Mouse (Mus musculus): ENCODE measurements around the gene Mcm3. TPM values are rescaled to one million over a fixed set of nuclear protein-coding genes. Genes with fewer than 3 reads are reported as not detected.
A peak's percentile ranks its signal among the peaks of the same experiment; 100 is the strongest.

The Mcm3 gene
- polyA plus RNA-seq (2014; fragmentation: Nextera tagmentation; extraction: Ambion mirVana): 140 TPM in 2 replicates

DNA sequence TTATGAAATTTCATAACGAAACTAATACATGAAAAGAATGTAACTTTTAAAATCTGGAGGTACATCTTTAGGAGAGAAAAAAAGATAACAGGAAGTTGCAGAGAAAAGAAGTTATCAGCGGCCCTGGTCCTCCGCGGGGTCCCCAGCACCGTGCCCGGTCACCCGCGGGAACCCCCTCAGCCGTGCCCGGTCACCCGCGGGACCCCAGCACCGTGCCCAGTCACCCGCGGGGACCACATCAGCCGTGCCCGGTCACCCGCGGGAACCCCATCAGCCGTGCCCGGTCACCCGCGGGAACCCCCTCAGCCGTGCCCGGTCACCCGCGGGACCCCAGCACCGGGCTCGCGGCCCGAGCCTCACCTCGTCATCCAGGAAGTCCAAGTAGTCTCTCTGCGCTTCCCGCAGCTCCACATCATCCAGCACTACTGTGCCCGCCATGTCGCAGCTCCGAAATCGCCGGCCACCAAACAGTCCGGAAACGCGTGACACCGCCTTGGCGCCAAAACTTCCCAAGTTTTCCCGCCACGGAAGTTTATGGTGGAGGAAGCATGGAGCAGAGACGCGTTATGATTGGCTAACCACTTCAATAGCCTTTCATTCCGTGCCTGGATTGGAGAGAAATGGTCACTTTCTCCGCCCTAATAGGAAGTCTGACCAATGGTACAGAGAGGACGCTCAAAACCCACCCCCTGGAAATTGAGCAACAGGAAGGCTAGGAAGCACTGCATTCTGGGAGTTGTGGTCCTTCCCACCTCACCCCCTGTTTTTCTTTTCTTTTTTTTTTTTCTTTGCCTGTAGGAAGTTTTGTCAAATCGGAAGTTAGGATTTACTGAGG lies at the start of gene Mcm3:
Gene Mcm3 (minus strand): TSS at position 542 of the 835 bp plus-strand sequence.
- H3K4me1 ChIP-seq (ENCODE audit: control insufficient read depth, insufficient read depth, low read length): peaks cover 5% of the 10 kb centered on the region; the same call in 1 of the 2 replicates
- under 1% methylated on average over 52 of the region's 52 CpGs for WGBS
- H3K9ac ChIP-seq (replicated peaks; ENCODE audit: low read depth, low read length): peak within 1 kb of the TSS; percentile 68
- ATAC-seq (ENCODE audit: insufficient number of reproducible peaks, insufficient read depth, low FRiP score, low read depth): peak; percentile 100
- peak within 1 kb of the TSS; percentile 80 for H3K4me3 ChIP-seq (ENCODE audit: low read depth, low read length)
- H3K27ac ChIP-seq (ENCODE audit: low read length): no peak within 1 kb of the TSS
- H3K36me3 ChIP-seq (ENCODE audit: control insufficient read depth, insufficient read depth, low read length): peaks cover 28% of the 10 kb centered on the region
- H3K27me3 ChIP-seq (ENCODE audit: control insufficient read depth, insufficient read depth, low read length): no peaks in the 10 kb centered on the region
- peak within 1 kb of the TSS; percentile 65 for H3K4me2 ChIP-seq (replicated peaks; ENCODE audit: low read depth, low read length)
- H3K9me3 ChIP-seq (ENCODE audit: control insufficient read depth, low read depth, low read length): no peaks in the 10 kb centered on the region

- H3K27me3 ChIP-seq (ENCODE audit: control insufficient read depth, insufficient read depth, low read length): no peaks in the 10 kb centered on the region
- peak overlapping the region; percentile 29; the same call in 1 of the 2 replicates for H3K27ac ChIP-seq (ENCODE audit: low read length)
- H3K4me2 ChIP-seq (replicated peaks; ENCODE audit: low read depth, low read length): no peak overlapping the region
- no peak for ATAC-seq (ENCODE audit: insufficient number of reproducible peaks, insufficient read depth, low FRiP score, low read depth)
- no peaks in the 10 kb centered on the region for H3K9me3 ChIP-seq (ENCODE audit: control insufficient read depth, low read depth, low read length)
- H3K36me3 ChIP-seq (ENCODE audit: control insufficient read depth, insufficient read depth, low read length): no peaks in the 10 kb centered on the region
- no peak overlapping the region for H3K4me3 ChIP-seq (ENCODE audit: low read depth, low read length)
- WGBS: 70% methylated on average over 9 of the region's 9 CpGs
- no peak overlapping the region for H3K9ac ChIP-seq (replicated peaks; ENCODE audit: low read depth, low read length)
- no peaks in the 10 kb centered on the region for H3K4me1 ChIP-seq (ENCODE audit: control insufficient read depth, insufficient read depth, low read length)
Observed at GRCm38 (mm10) chr1:20868036-20868435, 47.9 kb upstream of the Mcm3 start.

GRCm38 (mm10) chr1:20867241-20867902 lies 47.3 kb upstream of the Mcm3 start:
- Histone ChIP-seq H3K4me1 (ENCODE audit: control insufficient read depth, insufficient read depth, low read length) (no peaks in the 10 kb centered on the region), H3K9me3 (ENCODE audit: control insufficient read depth, low read depth, low read length) (no peaks in the 10 kb centered on the region), H3K4me3 (ENCODE audit: low read depth, low read length) (no peak overlapping the region), H3K4me2 (replicated peaks; ENCODE audit: low read depth, low read length) (no peak overlapping the region), H3K27ac (ENCODE audit: low read length) (peak overlapping the region; percentile 29; the same call in 1 of the 2 replicates), H3K9ac (replicated peaks; ENCODE audit: low read depth, low read length) (no peak overlapping the region), H3K27me3 (ENCODE audit: control insufficient read depth, insufficient read depth, low read length) (no peaks in the 10 kb centered on the region), H3K36me3 (ENCODE audit: control insufficient read depth, insufficient read depth, low read length) (no peaks in the 10 kb centered on the region)
- 41% methylated on average over 8 of the region's 8 CpGs for WGBS
- no peak for ATAC-seq (ENCODE audit: insufficient number of reproducible peaks, insufficient read depth, low FRiP score, low read depth)

DNA sequence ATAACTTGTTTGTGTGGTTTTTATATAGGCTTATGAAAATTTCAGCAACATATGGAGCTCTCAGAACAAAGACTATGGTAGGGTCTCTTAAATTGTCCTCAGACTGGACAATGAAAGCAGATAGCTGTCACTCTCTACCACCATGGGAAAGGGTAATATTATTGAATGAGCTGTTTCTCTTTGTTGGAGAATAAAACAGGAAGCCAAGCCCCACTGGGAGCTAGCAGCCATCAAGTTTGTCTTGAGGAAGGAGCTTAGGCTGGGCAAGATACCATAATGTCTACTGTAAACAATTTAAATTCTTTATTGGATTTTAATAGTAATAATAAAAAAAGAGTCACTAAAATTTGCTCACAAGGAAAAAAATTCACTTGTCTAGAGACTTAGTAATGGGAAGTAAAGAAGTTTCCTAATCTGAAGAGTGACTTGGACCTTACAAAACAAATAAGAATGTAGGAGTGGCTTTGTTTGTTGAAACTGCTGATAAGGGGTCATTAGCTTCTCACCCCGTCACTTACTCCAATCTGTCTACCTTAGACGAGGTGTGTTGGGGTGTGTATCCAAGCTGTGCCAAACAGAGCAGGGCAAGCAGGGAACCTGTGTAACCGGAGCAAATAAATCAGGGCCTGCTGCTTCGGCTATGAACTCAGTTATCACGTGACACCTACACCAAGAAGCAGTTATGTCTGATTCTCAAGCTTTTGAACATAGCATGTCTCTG lies 43.5 kb upstream of the Mcm3 start:
- peak; percentile 95 for ATAC-seq (ENCODE audit: insufficient number of reproducible peaks, insufficient read depth, low FRiP score, low read depth)
- H3K4me1 ChIP-seq (ENCODE audit: control insufficient read depth, insufficient read depth, low read length): no peaks in the 10 kb centered on the region
- no peak overlapping the region for H3K9ac ChIP-seq (replicated peaks; ENCODE audit: low read depth, low read length)
- no peaks in the 10 kb centered on the region for H3K27me3 ChIP-seq (ENCODE audit: control insufficient read depth, insufficient read depth, low read length)
- H3K36me3 ChIP-seq (ENCODE audit: control insufficient read depth, insufficient read depth, low read length): no peaks in the 10 kb centered on the region
- H3K4me3 ChIP-seq (ENCODE audit: low read depth, low read length): no peak overlapping the region
- 30% methylated on average over 5 of the region's 5 CpGs for WGBS
- H3K27ac ChIP-seq (ENCODE audit: low read length): peak overlapping the region; percentile 66; the same call in 1 of the 2 replicates
- no peaks in the 10 kb centered on the region for H3K9me3 ChIP-seq (ENCODE audit: control insufficient read depth, low read depth, low read length)
- no peak overlapping the region for H3K4me2 ChIP-seq (replicated peaks; ENCODE audit: low read depth, low read length)

GRCm38 (mm10) chr1:20861865-20862264 lies 41.8 kb upstream of the Mcm3 start:
- no peaks in the 10 kb centered on the region for H3K9me3 ChIP-seq (ENCODE audit: control insufficient read depth, low read depth, low read length)
- 73% methylated on average over 3 of the region's 3 CpGs for WGBS
- no peaks in the 10 kb centered on the region for H3K4me1 ChIP-seq (ENCODE audit: control insufficient read depth, insufficient read depth, low read length)
- no peak overlapping the region for H3K9ac ChIP-seq (replicated peaks; ENCODE audit: low read depth, low read length)
- H3K4me2 ChIP-seq (replicated peaks; ENCODE audit: low read depth, low read length): no peak overlapping the region
- H3K27me3 ChIP-seq (ENCODE audit: control insufficient read depth, insufficient read depth, low read length): no peaks in the 10 kb centered on the region
- H3K27ac ChIP-seq (ENCODE audit: low read length): no peak overlapping the region
- ATAC-seq (ENCODE audit: insufficient number of reproducible peaks, insufficient read depth, low FRiP score, low read depth): no peak
- H3K4me3 ChIP-seq (ENCODE audit: low read depth, low read length): no peak overlapping the region
- H3K36me3 ChIP-seq (ENCODE audit: control insufficient read depth, insufficient read depth, low read length): no peaks in the 10 kb centered on the region

- no peaks in the 10 kb centered on the region for H3K36me3 ChIP-seq (ENCODE audit: control insufficient read depth, insufficient read depth, low read length)
- no peak for ATAC-seq (ENCODE audit: insufficient number of reproducible peaks, insufficient read depth, low FRiP score, low read depth)
- H3K4me1 ChIP-seq (ENCODE audit: control insufficient read depth, insufficient read depth, low read length): no peaks in the 10 kb centered on the region
- 70% methylated on average over 3 of the region's 3 CpGs for WGBS
- no peak overlapping the region for H3K4me2 ChIP-seq (replicated peaks; ENCODE audit: low read depth, low read length)
- no peak overlapping the region for H3K9ac ChIP-seq (replicated peaks; ENCODE audit: low read depth, low read length)
- no peak overlapping the region for H3K27ac ChIP-seq (ENCODE audit: low read length)
- no peaks in the 10 kb centered on the region for H3K9me3 ChIP-seq (ENCODE audit: control insufficient read depth, low read depth, low read length)
- H3K27me3 ChIP-seq (ENCODE audit: control insufficient read depth, insufficient read depth, low read length): no peaks in the 10 kb centered on the region
- H3K4me3 ChIP-seq (ENCODE audit: low read depth, low read length): no peak overlapping the region
Observed at GRCm38 (mm10) chr1:20860775-20861174, 40.7 kb upstream of the Mcm3 start.

GRCm38 (mm10) chr1:20856924-20857902 lies 37.1 kb upstream of the Mcm3 start:
- Histone ChIP-seq H3K4me3 (ENCODE audit: low read depth, low read length) (no peak overlapping the region), H3K27me3 (ENCODE audit: control insufficient read depth, insufficient read depth, low read length) (no peaks in the 10 kb centered on the region), H3K27ac (ENCODE audit: low read length) (no peak overlapping the region), H3K36me3 (ENCODE audit: control insufficient read depth, insufficient read depth, low read length) (no peaks in the 10 kb centered on the region), H3K9me3 (ENCODE audit: control insufficient read depth, low read depth, low read length) (no peaks in the 10 kb centered on the region), H3K4me1 (ENCODE audit: control insufficient read depth, insufficient read depth, low read length) (no peaks in the 10 kb centered on the region), H3K9ac (replicated peaks; ENCODE audit: low read depth, low read length) (no peak overlapping the region), H3K4me2 (replicated peaks; ENCODE audit: low read depth, low read length) (no peak overlapping the region)
- WGBS: 80% methylated on average over 7 of the region's 7 CpGs
- ATAC-seq (ENCODE audit: insufficient number of reproducible peaks, insufficient read depth, low FRiP score, low read depth): peak; percentile 65; the same call in 1 of the 2 replicates
